Mouse (Mus musculus) lung, adult 2 months (tissue): Measurements from ENCODE around the gene Atp6ap1.

Experiments used
- CTCF ChIP-seq: fragments of 200-500 bp; IDR thresholded peaks from 2 replicates; pipeline ENCODE4 v1.5.1; 2011; ENCODE audit warnings: mild to moderate bottlenecking, low read length, control low read depth; ENCODE audit not compliant: insufficient read depth
- POLR2A ChIP-seq: fragments of 200-500 bp; IDR thresholded peaks from 2 replicates; pipeline ENCODE4 v1.6.1; 2011; ENCODE audit warnings: low read depth, mild to moderate bottlenecking, control low read depth, low read length, borderline replicate concordance; ENCODE audit errors: extremely low read depth

GRCm38 (mm10) chrX:74270062-74270901, 26.6 kb upstream of the Atp6ap1 start, which contains the start of gene Rpl10:
- TF ChIP-seq CTCF (no peak), POLR2A (peak; percentile 99)
